Mouse (Mus musculus): Measurements from ENCODE around the gene Gm17657.

GRCm38 (mm10) chr17:29542831-29543690, 6.4 kb downstream of the Gm17657 start:
- TF ChIP-seq MAFK (IDR thresholded peaks at IDR 0.05; ENCODE audit: insufficient replicate concordance, low read length) (no peak), CTCF (conservative IDR thresholded peaks at IDR 0.05 in 1 of 2, IDR thresholded peaks at IDR 0.05 in 1 of 2; ENCODE audit: low read depth in 2 of 2, low read length in 2 of 2) (no peak), ELF1 (IDR thresholded peaks at IDR 0.05; ENCODE audit: low read depth, low read length) (no peak), MEF2A (IDR thresholded peaks at IDR 0.05; ENCODE audit: borderline replicate concordance, low read depth, low read length) (no peak), MYC (IDR thresholded peaks at IDR 0.05; ENCODE audit: low read depth, low read length) (no peak), EP300 (IDR thresholded peaks at IDR 0.05; ENCODE audit: low read length) (no peak)

Data from CH12.LX (cell line).